Comparison of ENCODE assay signal across 8 mouse cellular contexts in the genomic region with DNA sequence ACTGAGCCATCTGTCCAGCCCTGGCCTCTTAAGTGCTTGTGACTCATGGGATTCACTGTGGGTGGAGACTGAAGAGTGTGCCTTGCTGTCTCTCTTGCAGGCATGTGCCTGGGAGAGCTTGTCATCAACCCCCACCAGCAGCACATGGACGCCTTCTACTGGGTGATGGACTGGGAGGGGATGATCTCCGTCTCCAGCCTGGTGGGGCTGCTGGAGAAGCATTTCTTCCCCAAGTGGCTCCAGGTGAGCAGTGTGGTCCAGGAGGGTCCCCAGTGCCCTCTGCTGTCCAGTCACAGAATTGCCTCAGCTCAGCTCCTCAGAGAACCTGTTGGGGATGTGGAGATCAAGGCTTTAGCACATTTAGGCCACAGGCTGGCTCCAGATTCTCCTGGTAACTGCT. TPM values are rescaled to one million over a fixed set of nuclear protein-coding genes. Genes with fewer than 3 reads are reported as not detected.
DNase-seq lines count a peak whose midpoint lies in the region; ATAC-seq and TF ChIP-seq lines count a peak whose summit lies in the region.

No protein-coding gene starts in this region.

- H3K27me3 ChIP-seq in heart, embryonic 10.5 days (ENCODE audit: insufficient read depth, poor library complexity, severe bottlenecking) = no peaks in the 10 kb centered on the region
- H3K27me3 ChIP-seq in limb, embryonic 14.5 days (ENCODE audit: control insufficient read depth, insufficient read depth, low read length) = no peaks in the 10 kb centered on the region
- H3K27me3 ChIP-seq in neural tube, embryonic 11.5 days (ENCODE audit: control insufficient read depth, insufficient read depth, low read length) = no peaks in the 10 kb centered on the region

- H3K4me2 ChIP-seq in limb, embryonic 14.5 days (replicated peaks; ENCODE audit: low read depth, low read length, severe bottlenecking) = no peak overlapping the region
- H3K4me2 ChIP-seq in neural tube, embryonic 11.5 days (ENCODE audit: low read depth) = no peak overlapping the region

- H3K9me3 ChIP-seq in heart, embryonic 10.5 days = no peaks in the 10 kb centered on the region
- no peaks in the 10 kb centered on the region for H3K9me3 ChIP-seq in limb, embryonic 14.5 days (ENCODE audit: control insufficient read depth, low read length)
- no peaks in the 10 kb centered on the region for H3K9me3 ChIP-seq in neural tube, embryonic 11.5 days (ENCODE audit: control insufficient read depth, low read length)

- no peak overlapping the region for H3K9ac ChIP-seq in limb, embryonic 14.5 days (ENCODE audit: low read depth, low read length, severe bottlenecking)
- H3K9ac ChIP-seq in neural tube, embryonic 11.5 days (ENCODE audit: low read length) = no peak overlapping the region

- H3K4me1 ChIP-seq in heart, embryonic 10.5 days = no peaks in the 10 kb centered on the region
- no peaks in the 10 kb centered on the region for H3K4me1 ChIP-seq in limb, embryonic 14.5 days (ENCODE audit: control insufficient read depth, insufficient read depth, low read length)
- no peaks in the 10 kb centered on the region for H3K4me1 ChIP-seq in neural tube, embryonic 11.5 days (ENCODE audit: control insufficient read depth, insufficient read depth, low read length)

- no peak overlapping the region for H3K4me3 ChIP-seq in heart, embryonic 10.5 days
- no peak overlapping the region for H3K4me3 ChIP-seq in limb, embryonic 14.5 days (replicated peaks; ENCODE audit: low read length)
- H3K4me3 ChIP-seq in neural tube, embryonic 11.5 days (ENCODE audit: low read depth, low read length) = no peak overlapping the region

- intact Hi-C loops in heart, postnatal 10 days (cut with DNase I) = loop anchor here (1.0 kb wide), 1 partner anchor 95 kb away; no protein-coding TSS in a partner anchor

- peak; percentile 77 for TF ChIP-seq CTCF in brain, embryonic 14.5 days (IDR thresholded peaks at IDR 0.05; ENCODE audit: borderline replicate concordance, extremely low read depth, insufficient read depth, insufficient read length)

- peaks cover 91% of the 10 kb centered on the region for H3K36me3 ChIP-seq in heart, embryonic 10.5 days
- peaks cover 83% of the 10 kb centered on the region for H3K36me3 ChIP-seq in limb, embryonic 14.5 days (ENCODE audit: control insufficient read depth, insufficient read depth, low read length)
- peaks cover 59% of the 10 kb centered on the region for H3K36me3 ChIP-seq in neural tube, embryonic 11.5 days (ENCODE audit: control insufficient read depth, insufficient read depth, low read length)

- 34% methylated on average over 2 of the region's 2 CpGs for WGBS in heart, embryonic 10.5 days
- 36% methylated on average over 2 of the region's 2 CpGs for WGBS in limb, embryonic 14.5 days
- 24% methylated on average over 2 of the region's 2 CpGs for WGBS in neural tube, embryonic 11.5 days

- no peak overlapping the region for H3K27ac ChIP-seq in heart, embryonic 10.5 days
- no peak overlapping the region for H3K27ac ChIP-seq in limb, embryonic 14.5 days (replicated peaks; ENCODE audit: low read depth, low read length)
- no peak overlapping the region for H3K27ac ChIP-seq in neural tube, embryonic 11.5 days (ENCODE audit: low read depth, low read length)

- no peak for ATAC-seq in limb, embryonic 14.5 days (ENCODE audit: low FRiP score, low read depth)
- ATAC-seq in neural tube, embryonic 11.5 days (ENCODE audit: insufficient read depth, low FRiP score, low TSS enrichment) = no peak

- DNase-seq in heart, adult 18-20 months = peak; percentile 51 to 66
- DNase-seq in heart, embryonic 10.5 days (ENCODE audit: low spot score) = no peak
- DNase-seq in CD4-positive, CD25-positive, alpha-beta regulatory T cell, adult 2 months (ENCODE audit: low read depth, low spot score) = peak; percentile 84
- DNase-seq in brain, embryonic 14.5 days (ENCODE audit: low read depth) = peak; percentile 45
- DNase-seq in heart, postnatal 10 days = peak; percentile 61 to 74
- peak; percentile 15 for DNase-seq in limb, embryonic 14.5 days (ENCODE audit: low spot score)
- peak; percentile 53 for DNase-seq in neural tube, embryonic 11.5 days (ENCODE audit: low spot score)
- peak; percentile 57 to 62 for DNase-seq in thymus, postnatal 36 days

- TF ChIP-seq POLR2A in brain, embryonic 14.5 days (IDR thresholded peaks at IDR 0.05; ENCODE audit: borderline replicate concordance, extremely low read depth, insufficient read depth, insufficient read length, poor library complexity, severe bottlenecking) = no peak
- no peak for TF ChIP-seq POLR2A in limb, embryonic 14.5 days (IDR thresholded peaks at IDR 0.05; ENCODE audit: borderline replicate concordance, extremely low read depth, insufficient read depth, insufficient read length)

RNA-seq across cellular contexts. Expression of a gene that starts 7.4 kb away (rescaled TPM):
- total RNA-seq in heart, adult 18-20 months (2021) = 10 to 100 TPM in 1 of 2 experiments, 1 to 10 TPM in 1; 6.8 to 10.0 TPM
- polyA plus RNA-seq in heart, embryonic 10.5 days (2016; fragmentation: Nextera tagmentation; extraction: Ambion mirVana) = 26.7 and 40.5 TPM in 2 replicates
- 69.5 and 105 TPM in 2 replicates for polyA plus RNA-seq in brain, embryonic 14.5 days (2012; rRNA removed)
- 10 to 100 TPM; 10.2 to 12.5 TPM for total RNA-seq in heart, postnatal 10 days (2021)
- polyA plus RNA-seq in limb, embryonic 14.5 days (2012; rRNA removed) = 60.7 and 72.0 TPM in 2 replicates
- 43.7 and 46.6 TPM in 2 replicates for polyA plus RNA-seq in limb, embryonic 14.5 days (2014; fragmentation: Nextera tagmentation; extraction: Ambion mirVana)
- 58.8 and 64.4 TPM in 2 replicates for polyA plus RNA-seq in neural tube, embryonic 11.5 days (2014; fragmentation: Nextera tagmentation; extraction: Ambion mirVana)

RNA-seq across cellular contexts. Expression of a gene that starts 7.4 kb away (rescaled TPM):
- 10 to 100 TPM; 10.5 to 12.4 TPM for total RNA-seq in heart, adult 18-20 months (2021)
- polyA plus RNA-seq in heart, embryonic 10.5 days (2016; fragmentation: Nextera tagmentation; extraction: Ambion mirVana) = 15.4 and 21.4 TPM in 2 replicates
- polyA plus RNA-seq in brain, embryonic 14.5 days (2012; rRNA removed) = 63.3 and 77.7 TPM in 2 replicates
- total RNA-seq in heart, postnatal 10 days (2021) = 10 to 100 TPM; 11.5 to 12.8 TPM
- polyA plus RNA-seq in limb, embryonic 14.5 days (2012; rRNA removed) = 52.5 and 72.0 TPM in 2 replicates
- polyA plus RNA-seq in limb, embryonic 14.5 days (2014; fragmentation: Nextera tagmentation; extraction: Ambion mirVana) = 28.0 and 31.9 TPM in 2 replicates
- polyA plus RNA-seq in neural tube, embryonic 11.5 days (2014; fragmentation: Nextera tagmentation; extraction: Ambion mirVana) = 30.9 and 31.0 TPM in 2 replicates

RNA-seq across cellular contexts. Expression of a gene that starts 9.3 kb away (rescaled TPM):
- 10 to 100 TPM; 20.5 to 20.8 TPM for total RNA-seq in heart, adult 18-20 months (2021)
- polyA plus RNA-seq in heart, embryonic 10.5 days (2016; fragmentation: Nextera tagmentation; extraction: Ambion mirVana) = 26.4 and 26.9 TPM in 2 replicates
- 41.2 and 44.6 TPM in 2 replicates for polyA plus RNA-seq in brain, embryonic 14.5 days (2012; rRNA removed)
- 10 to 100 TPM; 19.2 to 22.0 TPM for total RNA-seq in heart, postnatal 10 days (2021)
- 33.4 and 35.2 TPM in 2 replicates for polyA plus RNA-seq in limb, embryonic 14.5 days (2012; rRNA removed)
- polyA plus RNA-seq in limb, embryonic 14.5 days (2014; fragmentation: Nextera tagmentation; extraction: Ambion mirVana) = 23.1 and 25.9 TPM in 2 replicates
- 30.6 and 32.9 TPM in 2 replicates for polyA plus RNA-seq in neural tube, embryonic 11.5 days (2014; fragmentation: Nextera tagmentation; extraction: Ambion mirVana)

RNA-seq across cellular contexts. Expression of a gene that starts 20.4 kb away (rescaled TPM):
- not detected for total RNA-seq in heart, adult 18-20 months (2021)
- polyA plus RNA-seq in heart, embryonic 10.5 days (2016; fragmentation: Nextera tagmentation; extraction: Ambion mirVana) = 0.18 and 0.28 TPM in 2 replicates
- not detected in 2 replicates for polyA plus RNA-seq in brain, embryonic 14.5 days (2012; rRNA removed)
- total RNA-seq in heart, postnatal 10 days (2021) = under 1 TPM; 0.10 to 0.19 TPM
- not detected in 2 replicates for polyA plus RNA-seq in limb, embryonic 14.5 days (2012; rRNA removed)
- polyA plus RNA-seq in limb, embryonic 14.5 days (2014; fragmentation: Nextera tagmentation; extraction: Ambion mirVana) = 0.08 and 0.22 TPM in 2 replicates
- polyA plus RNA-seq in neural tube, embryonic 11.5 days (2014; fragmentation: Nextera tagmentation; extraction: Ambion mirVana) = 0.20 TPM in 2 replicates

RNA-seq across cellular contexts. Expression of a gene that starts 59.0 kb away (rescaled TPM):
- total RNA-seq in heart, adult 18-20 months (2021) = 10 to 100 TPM; 47.1 to 50.0 TPM
- 34.1 and 41.2 TPM in 2 replicates for polyA plus RNA-seq in heart, embryonic 10.5 days (2016; fragmentation: Nextera tagmentation; extraction: Ambion mirVana)
- polyA plus RNA-seq in brain, embryonic 14.5 days (2012; rRNA removed) = 20.1 and 24.6 TPM in 2 replicates
- total RNA-seq in heart, postnatal 10 days (2021) = 10 to 100 TPM; 48.3 to 61.0 TPM
- polyA plus RNA-seq in limb, embryonic 14.5 days (2012; rRNA removed) = 37.0 and 41.4 TPM in 2 replicates
- 39.7 and 46.5 TPM in 2 replicates for polyA plus RNA-seq in limb, embryonic 14.5 days (2014; fragmentation: Nextera tagmentation; extraction: Ambion mirVana)
- 28.6 and 30.0 TPM in 2 replicates for polyA plus RNA-seq in neural tube, embryonic 11.5 days (2014; fragmentation: Nextera tagmentation; extraction: Ambion mirVana)
